Mouse (Mus musculus) forebrain, embryonic 15.5 days (tissue): ENCODE data around the gene Cpeb2. TPM values are rescaled to one million over a fixed set of nuclear protein-coding genes. Genes with fewer than 3 reads are reported as not detected.

Experiments
- ATAC-seq: fragments of 200-750 bp; cut with Nextera tagmentation; replicated peaks from 2 replicates; pipeline ENCODE4 v1.8.0; 2017; ENCODE audit warnings: mild to moderate bottlenecking, moderate TSS enrichment, moderate library complexity
- H3K27ac ChIP-seq: fragments of 300-500 bp; sonication (generic); replicated peaks from 2 replicates; pipeline ENCODE4 v1.5.1; 2015; ENCODE audit warnings: mild to moderate bottlenecking, inconsistent platforms
- H3K27me3 ChIP-seq: fragments of 300-500 bp; sonication (generic); 2 replicates; pipeline ENCODE4 v1.6.1; 2015; ENCODE audit warnings: inconsistent platforms
- H3K36me3 ChIP-seq: fragments of 300-500 bp; sonication (generic); 2 replicates; pipeline ENCODE4 v1.6.1; 2015; ENCODE audit warnings: mild to moderate bottlenecking, inconsistent platforms
- H3K4me1 ChIP-seq: fragments of 300-500 bp; sonication (generic); 2 replicates; pipeline ENCODE4 v1.6.1; 2015; ENCODE audit warnings: inconsistent platforms
- H3K4me2 ChIP-seq: fragments of 300-500 bp; sonication (generic); replicated peaks from 2 replicates; pipeline ENCODE4 v1.6.1; 2015; ENCODE audit warnings: mild to moderate bottlenecking, inconsistent platforms
- H3K4me3 ChIP-seq: fragments of 300-500 bp; sonication (generic); 2 replicates; pipeline ENCODE4 v1.5.1; 2015; ENCODE audit warnings: mild to moderate bottlenecking, inconsistent platforms
- H3K9ac ChIP-seq: fragments of 300-500 bp; sonication (generic); replicated peaks from 2 replicates; pipeline ENCODE4 v1.6.1; 2015; ENCODE audit warnings: mild to moderate bottlenecking, inconsistent platforms
- H3K9me3 ChIP-seq: fragments of 300-500 bp; sonication (generic); 2 replicates; pipeline ENCODE4 v1.6.1; 2016; ENCODE audit warnings: inconsistent platforms
- WGBS: fragments of 180-500 bp; shearing (Covaris S2); methylation state at CpG from one replicate; pipeline ENCODE4 v1.1.7; 2015; ENCODE audit warnings: mixed read lengths; 5-methylcytosine and 5-hydroxymethylcytosine counted together
- polyA plus RNA-seq: library from polyadenylated mRNA; unstranded; fragments of >200 nt; fragmentation: Nextera tagmentation; extraction: Ambion mirVana; gene quantifications from 2 replicates; pipeline ENCODE4 v1.2.1, GENCODE M21; 2015

Cpeb2 gene
- polyA plus RNA-seq, 1 experiment from 2014 or later: 7.3 TPM

- Histone ChIP-seq H3K27me3 (no peaks in the 10 kb centered on the region), H3K36me3 (0 out of 2 replicates have a peak, but pooled peaks cover 3% of the 10 kb centered on the region), H3K4me1 (no peaks in the 10 kb centered on the region), H3K9ac (no peak overlapping the region), H3K9me3 (no peaks in the 10 kb centered on the region), H3K4me3 (no peak overlapping the region), H3K4me2 (no peak overlapping the region), H3K27ac (no peak overlapping the region)
- no peak for ATAC-seq
- 92% methylated on average over 4 of the region's 4 CpGs for WGBS
These were observed 60.2 kb downstream of the Cpeb2 start for GRCm38 (mm10) chr5:43293136-43293535.

GRCm38 (mm10) chr5:43297459-43297858, 64.5 kb downstream of the Cpeb2 start:
- no peaks in the 10 kb centered on the region for H3K4me1 ChIP-seq
- H3K9me3 ChIP-seq: no peaks in the 10 kb centered on the region
- no peaks in the 10 kb centered on the region for H3K27me3 ChIP-seq
- WGBS: 86% methylated on average over 7 of the region's 7 CpGs
- no peak for ATAC-seq
- H3K27ac ChIP-seq: no peak overlapping the region
- no peaks in the 10 kb centered on the region for H3K36me3 ChIP-seq
- no peak overlapping the region for H3K4me2 ChIP-seq
- no peak overlapping the region for H3K9ac ChIP-seq
- no peak overlapping the region for H3K4me3 ChIP-seq

DNA sequence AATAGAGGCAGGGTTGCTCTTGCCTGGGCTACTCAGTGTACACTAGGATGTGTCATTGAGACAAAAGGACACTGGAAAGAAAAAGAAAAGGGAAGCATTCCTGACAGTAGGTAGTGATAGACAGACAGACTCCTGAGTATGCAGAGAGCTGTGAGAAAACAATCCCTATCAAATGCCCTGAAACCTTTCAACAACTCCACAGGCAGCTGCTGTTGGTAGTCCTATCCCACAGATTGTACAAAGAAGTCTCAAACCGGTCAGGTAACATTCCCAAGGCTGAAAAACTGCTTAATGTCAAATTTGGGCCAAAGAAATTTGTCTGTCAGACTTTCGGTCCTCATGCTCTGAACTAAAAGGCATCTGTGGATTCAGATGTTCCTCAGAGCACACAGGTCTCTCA, 66.0 kb downstream of the Cpeb2 start:
- no peaks in the 10 kb centered on the region for H3K27me3 ChIP-seq
- no peak overlapping the region for H3K9ac ChIP-seq
- H3K9me3 ChIP-seq: no peaks in the 10 kb centered on the region
- 80% methylated on average over 2 of the region's 2 CpGs for WGBS
- H3K4me1 ChIP-seq: no peaks in the 10 kb centered on the region
- H3K4me2 ChIP-seq: no peak overlapping the region
- H3K36me3 ChIP-seq: no peaks in the 10 kb centered on the region
- no peak overlapping the region for H3K4me3 ChIP-seq
- ATAC-seq: no peak
- H3K27ac ChIP-seq: no peak overlapping the region

- WGBS: 93% methylated on average over 5 of the region's 5 CpGs
- H3K9me3 ChIP-seq: no peaks in the 10 kb centered on the region
These were observed 67.1 kb downstream of the Cpeb2 start for GRCm38 (mm10) chr5:43300076-43300475.

DNA sequence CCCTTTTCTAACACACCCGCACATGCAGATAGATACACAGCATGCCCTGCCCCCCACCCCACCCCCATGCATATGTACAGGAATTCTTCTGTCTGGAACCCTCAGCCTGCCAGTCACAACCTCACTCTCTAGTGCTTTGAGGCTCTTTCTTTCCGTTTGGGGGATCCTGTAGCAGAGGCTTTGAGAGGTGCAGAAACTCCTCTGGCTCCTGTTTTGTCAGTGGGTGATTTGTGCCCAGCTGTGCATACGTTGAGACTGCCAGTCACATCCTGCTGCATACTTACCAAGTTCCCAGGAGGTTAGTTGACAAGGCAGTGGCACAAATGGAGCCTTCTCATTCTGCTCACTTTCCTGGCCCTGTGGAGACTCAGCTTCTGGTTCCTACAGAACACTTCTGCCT, 68.0 kb downstream of the Cpeb2 start:
- no peak overlapping the region for H3K9ac ChIP-seq
- H3K9me3 ChIP-seq: no peaks in the 10 kb centered on the region
- no peaks in the 10 kb centered on the region for H3K27me3 ChIP-seq
- H3K36me3 ChIP-seq: no peaks in the 10 kb centered on the region
- no peak for ATAC-seq
- no peaks in the 10 kb centered on the region for H3K4me1 ChIP-seq
- no peak overlapping the region for H3K4me2 ChIP-seq
- 55% methylated on average over 3 of the region's 3 CpGs for WGBS
- H3K4me3 ChIP-seq: no peak overlapping the region
- no peak overlapping the region for H3K27ac ChIP-seq

More at GRCm38 (mm10) chr5:43300076-43300475, 67.1 kb downstream of the Cpeb2 start:
- Histone ChIP-seq H3K4me1 (no peaks in the 10 kb centered on the region), H3K9ac (no peak overlapping the region), H3K36me3 (no peaks in the 10 kb centered on the region), H3K27ac (no peak overlapping the region), H3K4me2 (no peak overlapping the region), H3K27me3 (no peaks in the 10 kb centered on the region), H3K4me3 (no peak overlapping the region)
- no peak for ATAC-seq

DNA sequence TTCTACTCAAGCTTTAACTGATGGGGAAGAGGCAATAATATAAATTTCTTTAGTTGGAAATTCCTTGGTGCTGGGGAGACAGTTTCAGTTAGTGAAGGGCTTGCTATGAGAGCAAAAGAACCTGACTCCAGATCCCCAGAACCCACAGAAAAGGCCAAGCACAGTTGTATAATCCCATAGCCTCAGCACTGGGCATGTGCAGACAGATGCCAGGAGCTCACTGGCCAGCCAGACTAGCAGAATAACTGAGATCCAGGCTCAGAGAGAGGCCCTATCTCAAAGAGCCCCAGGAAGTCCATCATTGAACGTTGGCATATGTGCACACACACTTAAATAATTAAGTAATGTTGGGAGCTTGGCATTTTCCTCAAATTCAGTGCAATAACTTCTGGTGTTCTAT, 70.5 kb downstream of the Cpeb2 start:
- H3K4me1 ChIP-seq: no peaks in the 10 kb centered on the region
- no peak overlapping the region for H3K4me2 ChIP-seq
- H3K27me3 ChIP-seq: no peaks in the 10 kb centered on the region
- no peak overlapping the region for H3K9ac ChIP-seq
- H3K27ac ChIP-seq: no peak overlapping the region
- no peaks in the 10 kb centered on the region for H3K36me3 ChIP-seq
- H3K4me3 ChIP-seq: no peak overlapping the region
- H3K9me3 ChIP-seq: no peaks in the 10 kb centered on the region
- no peak for ATAC-seq
- 72% methylated on average over 1 of the region's 1 CpGs for WGBS

GRCm38 (mm10) chr5:43305449-43305848, 72.5 kb downstream of the Cpeb2 start:
- Histone ChIP-seq H3K4me2 (no peak overlapping the region), H3K4me1 (no peaks in the 10 kb centered on the region), H3K27me3 (no peaks in the 10 kb centered on the region), H3K9ac (no peak overlapping the region), H3K4me3 (no peak overlapping the region), H3K27ac (no peak overlapping the region), H3K9me3 (no peaks in the 10 kb centered on the region), H3K36me3 (no peaks in the 10 kb centered on the region)
- no peak for ATAC-seq
- WGBS: 95% methylated on average over 3 of the region's 3 CpGs

DNA sequence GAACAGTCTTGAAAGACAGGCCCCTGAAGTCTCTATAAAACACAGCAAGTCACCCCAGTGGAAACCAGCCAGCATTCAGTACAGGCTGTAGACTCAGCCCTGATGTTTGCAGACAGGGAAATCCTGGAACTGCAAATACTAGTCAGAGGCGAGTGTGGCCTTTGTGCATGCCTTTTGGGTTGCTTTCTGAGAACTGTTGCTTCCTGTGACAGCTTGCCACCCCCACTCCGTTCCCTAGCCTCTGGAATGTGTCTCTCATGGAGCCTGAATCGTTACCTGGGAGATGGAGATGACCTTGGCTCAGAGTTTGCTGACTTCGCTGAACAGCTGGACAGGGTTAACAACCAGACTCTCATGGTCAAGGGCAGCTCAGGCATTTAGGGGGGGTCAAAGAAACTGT, 77.0 kb downstream of the Cpeb2 start:
- no peak overlapping the region for H3K4me3 ChIP-seq
- no peak for ATAC-seq
- H3K4me1 ChIP-seq: no peaks in the 10 kb centered on the region
- 66% methylated on average over 4 of the region's 4 CpGs for WGBS
- H3K9ac ChIP-seq: no peak overlapping the region
- no peaks in the 10 kb centered on the region for H3K36me3 ChIP-seq
- H3K4me2 ChIP-seq: no peak overlapping the region
- H3K27me3 ChIP-seq: no peaks in the 10 kb centered on the region
- H3K9me3 ChIP-seq: no peaks in the 10 kb centered on the region
- H3K27ac ChIP-seq: no peak overlapping the region

DNA sequence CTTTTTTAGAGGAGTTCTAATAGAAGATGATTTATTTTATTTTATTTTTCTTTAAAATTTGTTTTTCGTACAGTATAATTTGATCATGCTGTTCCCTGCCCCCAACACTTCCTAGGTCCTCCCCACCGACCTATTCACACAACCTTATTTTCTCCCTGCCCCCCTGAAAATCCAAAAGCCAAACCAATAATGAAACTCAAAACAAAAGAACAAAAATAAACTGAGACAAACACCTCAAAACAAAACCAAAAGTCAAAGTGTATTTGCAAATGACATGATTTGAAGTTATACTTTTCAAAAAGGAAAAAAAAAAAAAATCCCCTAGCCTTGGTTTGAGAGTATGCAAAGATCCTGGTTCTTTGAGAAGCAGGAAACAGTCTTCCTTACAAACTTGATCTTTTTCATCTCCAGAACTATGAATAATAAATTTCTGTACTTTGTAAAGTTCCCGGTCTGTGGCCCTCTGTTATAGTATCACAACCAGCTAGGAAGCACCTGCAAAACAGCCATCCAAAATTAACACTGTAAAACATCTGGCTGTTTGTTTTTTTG, 91.4 kb downstream of the Cpeb2 start:
- Histone ChIP-seq H3K4me2 (no peak overlapping the region), H3K9me3 (no peaks in the 10 kb centered on the region), H3K36me3 (no peaks in the 10 kb centered on the region), H3K4me3 (no peak overlapping the region), H3K4me1 (peaks cover 7% of the 10 kb centered on the region; the same call in 1 of the 2 replicates), H3K27me3 (no peaks in the 10 kb centered on the region), H3K9ac (no peak overlapping the region), H3K27ac (no peak overlapping the region)
- no peak for ATAC-seq
- WGBS: 89% methylated on average over 3 of the region's 3 CpGs

DNA sequence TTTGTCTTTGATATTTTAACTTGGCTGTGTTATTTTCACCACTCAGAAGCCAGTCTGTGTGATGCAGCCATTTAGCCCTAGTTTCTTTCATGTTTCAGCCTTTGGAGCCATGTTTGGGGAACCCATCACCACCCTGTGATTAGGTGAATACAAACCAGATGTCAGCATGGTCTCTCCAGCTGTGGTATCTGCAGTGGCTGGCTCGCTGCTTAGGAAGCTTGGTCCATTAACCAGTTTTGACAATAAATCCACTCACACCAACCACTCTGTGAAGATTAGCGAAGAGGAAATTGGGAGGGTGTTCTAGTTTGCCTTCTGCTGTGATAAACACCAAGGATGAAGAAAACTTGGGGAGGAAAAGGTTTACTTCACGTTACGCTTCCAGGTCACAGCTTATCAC, 92.6 kb downstream of the Cpeb2 start:
- Histone ChIP-seq H3K27ac (no peak overlapping the region), H3K27me3 (no peaks in the 10 kb centered on the region), H3K36me3 (no peaks in the 10 kb centered on the region), H3K9ac (no peak overlapping the region), H3K4me2 (no peak overlapping the region), H3K9me3 (no peaks in the 10 kb centered on the region), H3K4me1 (peaks cover 7% of the 10 kb centered on the region; the same call in 1 of the 2 replicates), H3K4me3 (no peak overlapping the region)
- WGBS: 78% methylated on average over 4 of the region's 4 CpGs
- ATAC-seq: no peak

GRCm38 (mm10) chr5:43328579-43328978, 95.6 kb downstream of the Cpeb2 start:
- Histone ChIP-seq H3K27me3 (no peaks in the 10 kb centered on the region), H3K4me1 (peaks cover 7% of the 10 kb centered on the region; the same call in 1 of the 2 replicates), H3K9ac (no peak overlapping the region), H3K36me3 (no peaks in the 10 kb centered on the region), H3K9me3 (no peaks in the 10 kb centered on the region), H3K4me2 (no peak overlapping the region), H3K4me3 (no peak overlapping the region), H3K27ac (no peak overlapping the region)
- ATAC-seq: no peak; the same call in 1 of the 2 replicates
- WGBS: 27% methylated on average over 4 of the region's 4 CpGs

DNA sequence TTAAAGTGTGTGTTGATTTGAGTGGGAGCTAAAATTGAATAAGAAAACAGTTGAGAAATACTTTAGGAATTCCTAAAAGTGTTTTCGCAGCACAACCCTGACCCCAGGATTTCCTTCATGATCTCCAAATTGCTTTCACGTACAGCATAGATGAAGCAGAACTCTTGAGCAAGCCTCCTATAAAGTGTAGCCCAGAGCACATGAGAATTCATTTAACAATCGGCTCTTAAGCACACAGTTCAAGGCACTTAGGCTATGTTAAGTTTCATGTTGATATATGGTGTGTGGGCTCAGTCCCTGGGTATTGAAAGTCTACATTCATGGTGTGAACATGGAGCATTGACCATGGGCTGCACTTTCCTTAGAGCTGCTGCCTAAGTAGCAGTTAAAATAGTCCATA, 97.3 kb downstream of the Cpeb2 start:
- H3K27me3 ChIP-seq: no peaks in the 10 kb centered on the region
- 90% methylated on average over 3 of the region's 3 CpGs for WGBS
- H3K4me2 ChIP-seq: no peak overlapping the region
- no peak overlapping the region for H3K9ac ChIP-seq
- H3K4me1 ChIP-seq: peaks cover 7% of the 10 kb centered on the region; the same call in 1 of the 2 replicates
- H3K36me3 ChIP-seq: no peaks in the 10 kb centered on the region
- ATAC-seq: no peak
- no peaks in the 10 kb centered on the region for H3K9me3 ChIP-seq
- H3K27ac ChIP-seq: no peak overlapping the region
- no peak overlapping the region for H3K4me3 ChIP-seq

DNA sequence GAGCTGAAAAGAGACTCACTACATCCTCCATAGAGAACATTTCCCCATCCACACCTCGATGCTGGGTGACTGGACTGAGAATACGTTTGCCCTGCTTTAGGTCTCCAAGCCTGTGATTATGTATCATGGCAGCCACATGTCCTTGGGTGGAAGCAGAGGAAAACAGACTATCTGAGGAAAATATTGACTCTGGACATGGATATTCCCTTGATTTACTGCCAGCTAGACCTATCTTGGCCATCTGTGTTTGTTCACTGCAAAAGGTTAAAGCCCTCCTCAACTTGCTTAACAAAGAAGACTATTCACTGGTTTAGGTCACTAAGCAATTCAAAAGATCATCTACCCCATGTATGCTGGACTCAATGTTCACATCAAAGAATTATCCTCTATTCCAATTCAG, 101.5 kb downstream of the Cpeb2 start:
- H3K27me3 ChIP-seq: no peaks in the 10 kb centered on the region
- no peak overlapping the region for H3K4me3 ChIP-seq
- no peak overlapping the region for H3K27ac ChIP-seq
- no peak overlapping the region for H3K4me2 ChIP-seq
- no peaks in the 10 kb centered on the region for H3K9me3 ChIP-seq
- H3K36me3 ChIP-seq: no peaks in the 10 kb centered on the region
- 71% methylated on average over 2 of the region's 2 CpGs for WGBS
- ATAC-seq: no peak
- peaks cover 2% of the 10 kb centered on the region; the same call in 1 of the 2 replicates for H3K4me1 ChIP-seq
- H3K9ac ChIP-seq: no peak overlapping the region
